Mouse (Mus musculus) urinary bladder, adult 2 months (tissue): Measurements from ENCODE around the gene Tyw3. TPM values are rescaled to one million over a fixed set of nuclear protein-coding genes. Genes with fewer than 3 reads are reported as not detected.

ENCODE experiments used
- DNase-seq: peaks from one replicate; pipeline ENCODE4 v3.0.0; 2022; ENCODE audit warnings: low spot score
- polyA plus RNA-seq: library from polyadenylated mRNA; depleted of rRNA; stranded (reverse); fragments of >200 nt; gene quantifications from 2 replicates; pipeline ENCODE4 v1.2.3, GENCODE M21; 2012; rRNA removed

Tyw3 gene
- polyA plus RNA-seq, 1 experiment: 7.9 TPM

GRCm38 (mm10) chr3:154565437-154565836, 31.5 kb downstream of the Tyw3 start:
- DNase-seq: no peak

GRCm38 (mm10) chr3:154562192-154562591, 34.7 kb downstream of the Tyw3 start:
- DNase-seq: no peak

- no peak for DNase-seq
These were observed 45.9 kb downstream of the Tyw3 start for GRCm38 (mm10) chr3:154551035-154551411.

- DNase-seq: no peak
These were observed 46.4 kb downstream of the Tyw3 start for GRCm38 (mm10) chr3:154550326-154551034.

- DNase-seq: no peak
These were observed 48.0 kb downstream of the Tyw3 start for GRCm38 (mm10) chr3:154548868-154549301.

- DNase-seq: no peak
These were observed 49.1 kb downstream of the Tyw3 start for GRCm38 (mm10) chr3:154547549-154548426.

- DNase-seq: no peak
These were observed 50.7 kb downstream of the Tyw3 start for GRCm38 (mm10) chr3:154546234-154546633.

GRCm38 (mm10) chr3:154540086-154540911, 56.6 kb downstream of the Tyw3 start:
- DNase-seq: no peak

- no peak for DNase-seq
These were observed 60.8 kb downstream of the Tyw3 start for GRCm38 (mm10) chr3:154536134-154536533.

- no peak for DNase-seq
These were observed 63.7 kb downstream of the Tyw3 start for GRCm38 (mm10) chr3:154533246-154533645.

GRCm38 (mm10) chr3:154528973-154529372, 67.9 kb downstream of the Tyw3 start:
- DNase-seq: no peak

- DNase-seq: no peak
These were observed 70.3 kb downstream of the Tyw3 start for GRCm38 (mm10) chr3:154526610-154527009.

Other genes with a start within 250 kb of the Tyw3 start
- 11.4 and 12.7 TPM in 2 replicates for gene Cryz, start 393 bp downstream of the Tyw3 start, polyA plus RNA-seq
- 0.03 and 0.04 TPM in 2 replicates for gene Erich3, start 66.8 kb upstream of the Tyw3 start, polyA plus RNA-seq